Mouse (Mus musculus) thymus, postnatal 36 days (tissue): ENCODE data around the gene Olfr95.
"Not testable (repeated sequence)": the region's sequence is repeated elsewhere in the genome, so short reads cannot be mapped to it uniquely, and the experiment has no call there.

Experiments
- DNase-seq, 2 experiments: peaks; one replicate each; pipeline ENCODE4 v3.0.0; 2022; ENCODE audit warnings: mixed read lengths in 2 of 2

The Olfr95 gene

DNA sequence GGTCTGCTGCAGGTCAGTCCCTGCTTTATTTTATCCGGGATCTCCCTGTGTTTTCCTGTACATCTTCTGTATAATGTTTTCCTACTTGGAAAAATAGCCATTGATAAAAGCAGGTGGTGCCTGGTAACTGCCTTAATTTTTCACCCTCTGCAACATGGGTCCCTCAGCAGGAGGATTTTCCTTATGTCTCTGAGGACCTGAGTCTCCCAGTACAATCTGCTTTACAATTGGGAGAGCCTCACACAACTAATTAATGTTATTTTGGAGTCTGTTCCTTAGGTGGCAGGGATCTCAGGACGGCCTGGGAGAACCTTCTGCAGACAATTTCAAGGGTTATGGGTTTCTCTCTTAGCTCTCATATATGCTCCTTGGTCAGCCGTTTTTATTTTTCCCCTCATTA, at the start of gene Olfr95:
Gene Olfr95, minus strand, starts transcription at position 101 of the 400 bp plus-strand sequence.
- no peak for DNase-seq

- peak; percentile 19 to 28 for DNase-seq
Observed at GRCm38 (mm10) chr17:37250544-37250943, 37.6 kb upstream of the Olfr95 start.

- DNase-seq, result no peak
Observed at GRCm38 (mm10) chr17:37249460-37249859, 36.5 kb upstream of the Olfr95 start.

DNA sequence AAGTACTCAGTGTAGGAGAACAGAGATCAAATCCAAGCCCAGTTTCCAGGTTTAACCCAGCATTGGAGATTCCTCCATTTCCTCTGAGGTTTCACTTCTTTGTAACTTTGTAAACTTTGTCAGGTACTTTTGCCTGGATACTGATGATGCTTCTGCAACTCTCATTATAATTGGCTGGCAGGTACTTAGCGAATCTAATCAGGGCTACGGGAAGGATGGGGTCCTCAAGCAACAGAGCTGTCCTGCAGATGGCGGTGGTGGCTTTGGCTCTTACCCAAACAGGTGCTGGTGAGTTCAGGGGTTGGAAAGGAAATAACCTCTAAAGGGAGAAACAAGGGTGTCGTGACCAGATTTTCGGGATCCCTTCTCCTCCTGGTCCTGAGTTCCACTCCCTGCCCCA, 33.8 kb upstream of the Olfr95 start:
- peak; percentile 53 to 61 for DNase-seq

- no peak for DNase-seq
Observed at GRCm38 (mm10) chr17:37242198-37242597, 29.3 kb upstream of the Olfr95 start.

DNA sequence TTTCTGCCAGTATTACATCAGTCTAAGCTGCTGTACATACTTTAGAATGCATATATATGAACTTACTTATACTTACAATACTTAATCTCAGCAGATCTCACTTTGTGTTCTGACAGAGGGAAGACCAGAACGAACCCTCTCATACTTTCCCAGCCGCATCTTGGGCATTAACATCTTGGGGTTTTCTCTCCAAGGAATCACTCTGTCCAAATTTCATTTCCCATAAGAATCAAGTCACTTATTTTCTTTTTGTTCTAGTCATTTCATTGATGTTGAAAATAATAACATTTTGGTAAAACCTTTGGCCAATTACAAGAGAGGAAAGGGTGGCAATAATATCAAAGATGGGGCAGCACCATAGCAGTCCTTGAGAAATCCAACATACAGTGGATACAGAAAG, 24.3 kb upstream of the Olfr95 start, which contains the start of gene Olfr97:
Gene Olfr97, minus strand, starts transcription at position 101 of the 400 bp plus-strand sequence.
- DNase-seq, result not testable (repeated sequence)

DNA sequence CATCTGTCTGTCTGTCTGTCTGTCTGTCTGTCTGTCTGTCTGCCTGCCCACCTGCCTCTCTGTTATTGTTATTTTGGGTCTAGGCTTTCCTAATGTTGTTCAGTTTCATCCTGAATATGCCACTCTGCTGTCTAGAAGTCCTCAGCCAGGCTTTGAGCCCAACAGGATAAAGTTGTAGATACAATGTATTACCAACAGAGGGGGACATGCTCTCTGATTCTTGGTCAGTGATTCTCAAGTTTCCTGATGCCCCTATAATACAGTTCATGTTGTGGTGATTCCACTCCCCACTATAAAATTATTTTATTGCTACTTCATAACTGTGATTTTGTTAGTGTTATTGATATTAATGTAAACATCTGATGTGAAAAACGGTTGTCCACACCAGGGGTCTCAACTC, 9.0 kb upstream of the Olfr95 start:
- DNase-seq, result no peak

GRCm38 (mm10) chr17:37219846-37220245, 6.9 kb upstream of the Olfr95 start, which contains the start of gene Olfr96:
Gene Olfr96 (plus strand): TSS chr17:37220146.
- no peak for DNase-seq

DNA sequence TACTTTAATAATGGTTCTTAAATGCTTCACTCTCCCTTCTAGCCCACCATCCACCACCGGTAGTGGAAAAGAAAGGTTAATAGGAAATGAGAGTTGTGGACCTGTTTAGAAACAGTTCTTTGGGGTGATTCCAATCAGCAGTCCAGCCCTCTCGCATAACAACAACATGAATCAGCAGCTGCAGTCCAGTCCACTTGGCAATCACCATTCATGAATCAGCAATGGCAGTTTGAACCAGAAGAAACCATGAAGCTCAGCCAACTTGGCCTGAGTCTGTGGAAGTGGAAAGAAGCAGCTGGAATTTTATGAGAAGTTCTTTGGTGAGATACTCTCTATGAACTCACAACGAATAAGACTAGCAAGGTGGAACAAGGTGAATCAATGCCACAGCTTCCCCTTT, 5.6 kb upstream of the Olfr95 start:
- no peak for DNase-seq

- DNase-seq, result no peak
Observed at GRCm38 (mm10) chr17:37210884-37211768, 1.8 kb downstream of the Olfr95 start.

DNA sequence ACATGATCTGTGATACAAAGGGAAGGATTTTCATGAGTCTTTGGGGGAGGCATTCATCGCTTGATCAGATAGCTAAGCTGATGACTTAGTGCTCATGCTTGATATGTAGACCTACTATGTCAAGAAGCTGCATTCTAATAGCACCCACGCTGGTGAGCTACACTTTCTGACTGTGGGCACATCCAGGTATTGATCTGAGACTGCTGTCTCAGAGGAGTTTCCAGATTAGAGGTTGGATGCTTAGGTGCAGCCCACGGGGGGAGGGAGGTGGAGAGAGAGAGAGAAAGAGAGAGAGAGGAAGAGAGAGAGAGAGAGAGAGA, 9.0 kb downstream of the Olfr95 start:
- DNase-seq, result no peak

DNA sequence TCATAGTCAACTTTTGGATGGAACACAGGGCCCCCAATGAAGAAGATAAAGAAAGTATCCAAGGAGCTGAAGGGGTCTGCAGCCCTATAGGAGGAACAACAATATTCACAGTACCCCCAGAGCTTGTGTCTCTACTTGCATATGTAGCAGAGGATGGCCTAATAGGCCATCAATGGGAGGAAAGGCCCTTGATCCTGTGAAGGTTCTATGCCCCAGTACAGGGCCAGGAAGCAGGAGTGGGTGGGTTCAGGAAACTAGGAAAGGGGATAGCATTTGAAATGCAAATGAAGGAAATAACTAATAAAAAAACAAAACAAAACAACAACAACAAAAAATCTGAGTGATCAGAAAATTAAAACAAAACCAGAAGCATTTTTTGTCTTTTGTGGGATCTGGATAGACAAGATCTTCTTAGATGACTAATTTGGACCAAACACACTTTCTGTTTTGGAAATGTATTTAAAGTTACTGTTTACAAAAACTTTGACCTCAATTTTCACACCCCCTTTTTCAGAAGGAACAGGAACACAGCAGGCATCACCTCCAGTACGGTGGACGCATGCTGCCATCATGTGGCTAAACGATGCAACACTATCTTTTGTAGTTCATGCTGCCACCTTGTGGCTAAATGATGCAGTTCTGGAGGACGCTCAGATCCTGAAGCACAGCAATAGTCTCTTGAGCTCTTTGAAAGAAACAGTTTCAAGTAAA, 9.6 kb downstream of the Olfr95 start:
- DNase-seq, result peak; percentile 42 to 57

GRCm38 (mm10) chr17:37200894-37201293, 12.0 kb downstream of the Olfr95 start, which contains the start of gene Olfr94:
Gene Olfr94 (minus strand): TSS chr17:37200994.
- DNase-seq, result no peak

DNA sequence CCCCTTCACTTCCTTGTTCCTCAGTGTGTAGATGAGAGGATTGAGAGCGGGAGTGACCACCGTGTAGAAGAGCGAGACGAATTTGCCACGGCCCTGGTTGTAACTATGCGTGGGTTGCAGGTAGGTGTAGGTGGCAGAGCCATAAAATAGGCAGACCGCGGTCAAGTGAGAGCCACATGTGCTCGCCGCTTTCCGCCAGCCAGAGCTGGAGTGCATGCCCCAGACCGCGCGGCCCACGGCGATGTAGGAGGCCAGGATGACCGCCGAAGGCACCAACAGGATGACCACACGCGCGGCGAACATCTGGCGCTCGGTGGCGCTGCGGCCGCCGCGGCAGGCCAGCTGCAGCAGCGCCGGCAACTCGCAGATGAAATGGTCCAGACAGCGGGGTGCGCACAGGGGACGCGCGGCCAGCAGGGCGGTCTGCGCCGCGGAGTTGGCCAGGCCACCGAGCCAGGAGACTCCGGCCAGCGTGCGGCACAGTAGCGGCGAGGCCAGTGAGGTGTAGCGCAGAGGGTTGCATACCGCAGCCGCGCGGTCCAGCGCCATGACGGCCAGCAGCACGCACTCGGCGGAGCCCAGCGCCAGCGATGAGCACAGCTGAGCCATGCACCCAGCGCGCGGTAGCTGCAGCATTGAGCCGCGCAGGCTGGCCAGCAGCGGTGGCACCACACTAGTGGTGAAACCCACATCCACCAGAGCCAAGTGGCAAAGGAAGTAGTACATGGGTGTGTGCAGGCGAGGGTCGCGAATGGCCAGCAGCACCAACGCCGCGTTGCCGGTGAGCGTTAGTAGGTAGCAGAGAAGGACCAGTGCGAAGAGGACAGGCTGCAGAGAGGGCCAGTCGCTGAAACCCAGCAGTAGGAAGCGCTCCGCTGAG, 15.8 kb downstream of the Olfr95 start:
- DNase-seq, result no peak

DNA sequence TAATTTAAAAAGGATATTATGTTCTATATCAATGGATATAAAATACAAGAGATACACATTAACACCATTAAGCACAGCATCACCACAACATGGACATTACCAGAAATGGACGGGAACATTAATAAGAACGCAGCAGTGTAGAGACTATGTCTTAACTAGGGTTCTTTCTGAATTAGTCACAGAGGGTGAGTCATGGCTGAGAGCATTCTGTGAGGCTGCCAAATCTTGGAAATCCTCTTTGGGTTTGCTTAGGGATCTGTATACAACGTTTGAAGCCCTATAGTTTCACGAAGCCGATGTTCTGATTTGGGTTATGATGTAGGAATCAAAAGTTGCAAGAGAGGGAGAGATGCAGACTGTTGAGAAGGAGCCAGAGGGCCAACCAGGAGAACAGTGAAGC, 18.1 kb downstream of the Olfr95 start:
- DNase-seq, result no peak

DNA sequence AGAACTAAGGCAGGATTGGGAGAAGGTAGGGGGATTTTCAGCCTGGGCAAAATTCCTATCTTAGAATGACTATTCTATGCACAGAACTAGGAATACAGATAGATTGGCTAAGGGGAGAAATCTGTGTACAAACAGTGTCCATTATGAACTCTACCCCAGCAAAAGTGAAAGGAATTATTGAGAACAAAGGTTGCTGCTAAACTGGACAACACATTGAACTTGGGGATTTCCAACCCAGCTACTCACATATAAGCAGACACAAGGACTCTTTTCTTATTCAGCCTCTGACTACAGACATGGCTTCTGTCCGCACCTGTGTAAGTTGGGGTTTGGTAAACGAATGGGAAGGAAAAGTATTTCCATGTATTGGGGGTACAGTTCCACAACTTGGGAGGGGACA, 19.3 kb downstream of the Olfr95 start, which contains the start of gene Ubd:
Gene Ubd, plus strand, starts transcription at position 237 of the 400 bp plus-strand sequence.
- no peak for DNase-seq

GRCm38 (mm10) chr17:37193032-37193431, 19.9 kb downstream of the Olfr95 start:
- DNase-seq, result no peak

DNA sequence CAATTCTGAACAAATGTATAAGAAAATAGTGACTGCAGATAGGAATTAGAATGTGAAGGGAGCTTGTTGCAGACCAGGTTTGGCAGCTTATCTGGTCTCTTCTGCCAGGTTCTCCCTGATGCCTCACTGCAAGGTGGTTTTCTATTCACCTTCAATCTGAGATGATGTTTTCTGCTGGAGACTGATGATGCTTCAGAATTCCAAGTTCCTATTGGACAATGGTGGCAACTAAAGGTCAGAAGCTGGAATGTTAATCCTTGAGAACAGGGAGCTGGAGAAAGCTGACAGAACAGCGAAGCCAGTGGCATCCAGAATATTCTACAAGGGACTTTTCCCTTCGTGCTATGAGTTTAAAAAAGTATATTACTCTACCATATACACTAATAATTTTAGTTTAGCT, 22.2 kb downstream of the Olfr95 start:
- no peak for DNase-seq

- no peak for DNase-seq
Observed at GRCm38 (mm10) chr17:37185474-37185873, 27.4 kb downstream of the Olfr95 start.

GRCm38 (mm10) chr17:37161394-37161793, 51.5 kb downstream of the Olfr95 start, which contains the start of gene Olfr93:
Gene Olfr93 (minus strand): TSS chr17:37161494.
- DNase-seq, result no peak
